9 mouse cellular contexts compared by ENCODE assay signal in genomic region chr2:58665081-58665814, GRCm38 (mm10).
DNase-seq lines count a peak whose midpoint lies in the region; ATAC-seq and TF ChIP-seq lines count a peak whose summit lies in the region.
"Had no signal": no experiment of that assay in that cellular context is flagged by ENCODE, and none has a peak within 500 bp of the region (broad histone marks: within the 10 kb centered on the region; RNA-seq: fewer than 3 reads in every experiment).

No protein-coding gene starts in this region.

- TF ChIP-seq CTCF in midbrain, postnatal 0 days (IDR thresholded peaks at IDR 0.05) = peak; percentile 85

- no peak overlapping the region for H3K27ac ChIP-seq in kidney, embryonic 14.5 days (ENCODE audit: low read depth, low read length)
- H3K27ac ChIP-seq in heart, embryonic 10.5 days = no peak overlapping the region
- no peak overlapping the region for H3K27ac ChIP-seq in midbrain, postnatal 0 days (ENCODE audit: low read depth, low read length)

- H3K9ac ChIP-seq in kidney, embryonic 14.5 days (ENCODE audit: low read depth, low read length) = no peak overlapping the region
- no peak overlapping the region for H3K9ac ChIP-seq in midbrain, postnatal 0 days (replicated peaks; ENCODE audit: low read length, poor library complexity, severe bottlenecking)

- no peaks in the 10 kb centered on the region for H3K9me3 ChIP-seq in kidney, embryonic 14.5 days (ENCODE audit: control insufficient read depth, low read length)
- H3K9me3 ChIP-seq in heart, embryonic 10.5 days = no peaks in the 10 kb centered on the region
- H3K9me3 ChIP-seq in midbrain, postnatal 0 days (ENCODE audit: low read length) = no peaks in the 10 kb centered on the region
- H3K9me3 ChIP-seq: megakaryocyte, embryonic 14.5 days had no signal

- H3K4me1 ChIP-seq in kidney, embryonic 14.5 days (ENCODE audit: control insufficient read depth, insufficient read depth, low read length) = no peaks in the 10 kb centered on the region
- H3K4me1 ChIP-seq in heart, embryonic 10.5 days = no peaks in the 10 kb centered on the region
- H3K4me1 ChIP-seq in midbrain, postnatal 0 days (ENCODE audit: insufficient read depth, low read length) = no peaks in the 10 kb centered on the region; the same call in 1 of the 2 replicates
- H3K4me1 ChIP-seq: megakaryocyte, embryonic 14.5 days had no signal

- WGBS in kidney, embryonic 14.5 days = 82% methylated on average over 12 of the region's 12 CpGs
- WGBS in heart, embryonic 10.5 days = 78% methylated on average over 12 of the region's 12 CpGs
- 83% methylated on average over 12 of the region's 12 CpGs for WGBS in midbrain, postnatal 0 days

- H3K36me3 ChIP-seq in kidney, embryonic 14.5 days (ENCODE audit: control insufficient read depth, insufficient read depth, low read length) = no peaks in the 10 kb centered on the region
- H3K36me3 ChIP-seq in heart, embryonic 10.5 days = no peaks in the 10 kb centered on the region
- no peaks in the 10 kb centered on the region for H3K36me3 ChIP-seq in midbrain, postnatal 0 days (ENCODE audit: insufficient read depth, low read length)

- no peak for ATAC-seq in kidney, embryonic 14.5 days (ENCODE audit: low FRiP score, low TSS enrichment)
- 0 out of 2 replicates have a peak, but pooled peaks have one; percentile 36 for ATAC-seq in midbrain, postnatal 0 days (ENCODE audit: low FRiP score)

- H3K4me2 ChIP-seq in kidney, embryonic 14.5 days (replicated peaks; ENCODE audit: low read depth, low read length) = no peak overlapping the region
- no peak overlapping the region for H3K4me2 ChIP-seq in midbrain, postnatal 0 days (ENCODE audit: low read depth, low read length, poor library complexity, severe bottlenecking)

- no peaks in the 10 kb centered on the region for H3K27me3 ChIP-seq in kidney, embryonic 14.5 days (ENCODE audit: control insufficient read depth, insufficient read depth, low read length)
- no peaks in the 10 kb centered on the region for H3K27me3 ChIP-seq in heart, embryonic 10.5 days (ENCODE audit: insufficient read depth, poor library complexity, severe bottlenecking)
- no peaks in the 10 kb centered on the region for H3K27me3 ChIP-seq in midbrain, postnatal 0 days (ENCODE audit: insufficient read depth, low read length)
- H3K27me3 ChIP-seq: megakaryocyte, embryonic 14.5 days had no signal

- H3K4me3 ChIP-seq in kidney, embryonic 14.5 days (ENCODE audit: low read length) = no peak overlapping the region
- H3K4me3 ChIP-seq in heart, embryonic 10.5 days = no peak overlapping the region
- H3K4me3 ChIP-seq in midbrain, postnatal 0 days (ENCODE audit: low read depth, low read length) = no peak overlapping the region
- H3K4me3 ChIP-seq: megakaryocyte, embryonic 14.5 days had no signal

- DNase-seq in kidney, adult 11 months = peak; percentile 34
- DNase-seq in adrenal gland, adult 2 months = peak; percentile 70
- peak; percentile 79 for DNase-seq in embryo, embryonic 10.5 days (ENCODE audit: low spot score)
- peak; percentile 78 for DNase-seq in heart, embryonic 10.5 days (ENCODE audit: low spot score)
- peak; percentile 80 to 82 for DNase-seq in left cerebral cortex, adult 18-20 months (ENCODE audit: low spot score in 2 of 2)
- peak; percentile 88 for DNase-seq in midbrain, postnatal 0 days (ENCODE audit: low spot score)
- DNase-seq in thymus, postnatal 10 days (ENCODE audit: low spot score in 2 of 2) = peak; percentile 33 to 64

Comparison
In these comparisons a context has a peak if more than half of its experiments do, and no peak if none do; other contexts are left out.
1. DNase-seq: peak in every context shown above with its lines; median percentile 88 in midbrain, postnatal 0 days; 81 in left cerebral cortex, adult 18-20 months; 79 in embryo, embryonic 10.5 days; 78 in heart, embryonic 10.5 days; 70 in adrenal gland, adult 2 months; 48 in thymus, postnatal 10 days; 34 in kidney, adult 11 months.